Mouse (Mus musculus): Measurements from ENCODE around the gene Srrm3.

Gene Srrm3

GRCm38 (mm10) chr5:135843418-135843817 is 36.7 kb downstream of the Srrm3 start:
- POLR2A ChIA-PET = interaction anchor here in 3 of 4 experiments (0.5 to 1.3 kb wide), 13 partner anchors 9 to 1502 kb away, joined by 3 to 5 read pairs (median 3); partner anchors contain the start of genes Mdh2 (in 1 of the 3) and Styxl1 (in 1 of the 3)
- CTCF ChIA-PET = interaction anchor here (0.5 to 1.7 kb wide), 26 partner anchors 8 to 227 kb away, joined by 3 to 24 read pairs (median 4); no protein-coding TSS in a partner anchor

- ChIA-PET POLR2A (interaction anchor here in 2 of 4 experiments (0.6 to 1.1 kb wide), 3 partner anchors 9 to 55 kb away, joined by 3 to 6 read pairs (median 3); no protein-coding TSS in a partner anchor), CTCF (interaction anchor here in 3 of 4 experiments (0.6 to 3.2 kb wide), 6 partner anchors 9 to 1811 kb away, joined by 3 to 25 read pairs (median 4); no protein-coding TSS in a partner anchor)
Observed at GRCm38 (mm10) chr5:135845676-135846320, 39.1 kb downstream of the Srrm3 start.

GRCm38 (mm10) chr5:135847460-135847859 is 40.8 kb downstream of the Srrm3 start:
- POLR2A ChIA-PET = interaction anchor here in 1 of 4 experiments (0.6 to 0.8 kb wide), 3 partner anchors 13 to 46 kb away, joined by 3 to 4 read pairs (median 3); no protein-coding TSS in a partner anchor
- CTCF ChIA-PET = interaction anchor here (0.6 to 3.2 kb wide), 17 partner anchors 12 to 299 kb away, joined by 3 to 25 read pairs (median 5); no protein-coding TSS in a partner anchor

GRCm38 (mm10) chr5:135847881-135848280 is 41.2 kb downstream of the Srrm3 start:
- ChIA-PET POLR2A (interaction anchor here in 2 of 4 experiments (0.6 to 0.8 kb wide), 3 partner anchors 13 to 758 kb away, joined by 3 to 4 read pairs (median 3); partner anchors contain the start of gene Mlxipl (in 1 of the 2)), CTCF (interaction anchor here (0.6 to 3.2 kb wide), 16 partner anchors 13 to 300 kb away, joined by 3 to 25 read pairs (median 5); no protein-coding TSS in a partner anchor)

GRCm38 (mm10) chr5:135851024-135851423 is 44.3 kb downstream of the Srrm3 start:
- ChIA-PET POLR2A (interaction anchor here in 3 of 4 experiments (0.6 to 2.9 kb wide), 15 partner anchors 16 to 821 kb away, joined by 3 to 17 read pairs (median 3); partner anchors contain the start of genes Mdh2 (in 1 of the 3) and Styxl1 (in 1 of the 3)), CTCF (interaction anchor here (0.6 to 2.9 kb wide), 30 partner anchors 13 to 1112 kb away, joined by 3 to 11 read pairs (median 4); partner anchors contain the start of genes Srrm3 (in 1 of the 4) and Tmem120a (in 1 of the 4))

- POLR2A ChIA-PET = interaction anchor here in 3 of 4 experiments (0.6 to 2.9 kb wide), 16 partner anchors 8 to 375 kb away, joined by 3 to 17 read pairs (median 3); partner anchors contain the start of genes Mdh2 (in 3 of the 3) and Styxl1 (in 3 of the 3)
- CTCF ChIA-PET = interaction anchor here (0.6 to 2.9 kb wide), 32 partner anchors 8 to 1111 kb away, joined by 3 to 11 read pairs (median 4); partner anchors contain the start of genes Srrm3 (in 2 of the 4) and Tmem120a (in 1 of the 4)
Observed at GRCm38 (mm10) chr5:135851481-135851880, 44.8 kb downstream of the Srrm3 start.

GRCm38 (mm10) chr5:135852421-135852820 is 45.7 kb downstream of the Srrm3 start:
- ChIA-PET CTCF (interaction anchor here (0.6 to 2.9 kb wide), 27 partner anchors 9 to 245 kb away, joined by 3 to 11 read pairs (median 4); partner anchors contain the start of genes Mdh2 (in 1 of the 4), Srrm3 (in 1 of the 4) and Styxl1 (in 1 of the 4)), POLR2A (interaction anchor here in 3 of 4 experiments (0.6 to 2.9 kb wide), 16 partner anchors 9 to 74 kb away, joined by 3 to 17 read pairs (median 3); partner anchors contain the start of genes Mdh2 (in 3 of the 3), Styxl1 (in 3 of the 3) and Hspb1 (in 1 of the 3))

- POLR2A ChIA-PET = interaction anchor here in 3 of 4 experiments (0.6 to 1.4 kb wide), 6 partner anchors 18 to 278 kb away, joined by 3 to 5 read pairs (median 3); no protein-coding TSS in a partner anchor
- CTCF ChIA-PET = interaction anchor here (0.5 to 3.7 kb wide), 17 partner anchors 10 to 238 kb away, joined by 3 to 86 read pairs (median 7); partner anchors contain the start of genes Hspb1 (in 1 of the 4), Mdh2 (in 1 of the 4) and Styxl1 (in 1 of the 4)
Observed at GRCm38 (mm10) chr5:135853731-135854130, 47.0 kb downstream of the Srrm3 start.

- ChIA-PET CTCF (interaction anchor here (0.5 to 3.7 kb wide), 139 partner anchors 9 to 1701 kb away, joined by 3 to 86 read pairs (median 4); partner anchors contain the start of genes Mdh2 (in 2 of the 4), Styxl1 (in 2 of the 4), Hspb1 (in 1 of the 4) and Ift22 (in 1 of the 4)), POLR2A (interaction anchor here in 3 of 4 experiments (0.6 to 1.7 kb wide), 13 partner anchors 10 to 1224 kb away, joined by 3 to 13 read pairs (median 4); partner anchors contain the start of genes Mdh2 (in 2 of the 3) and Styxl1 (in 2 of the 3))
Observed at GRCm38 (mm10) chr5:135855156-135855555, 48.5 kb downstream of the Srrm3 start.

- POLR2A ChIA-PET = no interaction called here
Observed at GRCm38 (mm10) chr5:135866662-135867061, 60.0 kb downstream of the Srrm3 start.

GRCm38 (mm10) chr5:135867637-135868593 is 61.2 kb downstream of the Srrm3 start:
- ChIA-PET POLR2A (interaction anchor here in 3 of 4 experiments (0.7 to 1.1 kb wide), 4 partner anchors 17 to 89 kb away, joined by 3 to 6 read pairs (median 4); partner anchors contain the start of genes Hspb1 (in 1 of the 3), Mdh2 (in 1 of the 3) and Styxl1 (in 1 of the 3)), CTCF (interaction anchor here in 2 of 4 experiments (1.2 to 1.7 kb wide), 3 partner anchors 10 to 34 kb away, joined by 3 to 7 read pairs (median 6); no protein-coding TSS in a partner anchor)

More at GRCm38 (mm10) chr5:135866662-135867061, 60.0 kb downstream of the Srrm3 start:
- CTCF ChIA-PET = no interaction called here

- POLR2A ChIA-PET = interaction anchor here in 3 of 4 experiments (0.6 to 1.8 kb wide), 9 partner anchors 18 to 281 kb away, joined by 3 to 19 read pairs (median 4); partner anchors contain the start of genes Hspb1 (in 3 of the 3), Mdh2 (in 1 of the 3) and Styxl1 (in 1 of the 3)
- CTCF ChIA-PET = interaction anchor here in 3 of 4 experiments (0.6 to 1.7 kb wide), 8 partner anchors 9 to 72 kb away, joined by 3 to 7 read pairs (median 4); no protein-coding TSS in a partner anchor
Observed at GRCm38 (mm10) chr5:135868653-135869052, 62.0 kb downstream of the Srrm3 start.

- ChIA-PET CTCF (interaction anchor here (0.7 to 1.7 kb wide), 13 partner anchors 8 to 272 kb away, joined by 3 to 7 read pairs (median 5); no protein-coding TSS in a partner anchor), POLR2A (interaction anchor here (0.6 to 1.8 kb wide), 10 partner anchors 9 to 133 kb away, joined by 3 to 19 read pairs (median 4); partner anchors contain the start of gene Hspb1 (in 3 of the 4))
Observed at GRCm38 (mm10) chr5:135869661-135870423, 63.2 kb downstream of the Srrm3 start.

- POLR2A ChIA-PET = interaction anchor here in 1 of 4 experiments (1.0 to 1.4 kb wide), 2 partner anchors 10 to 33 kb away, joined by 3 to 4 read pairs; no protein-coding TSS in a partner anchor
- CTCF ChIA-PET = interaction anchor here (0.7 to 1.4 kb wide), 5 partner anchors 15 to 71 kb away, joined by 3 to 7 read pairs (median 5); no protein-coding TSS in a partner anchor
Observed at GRCm38 (mm10) chr5:135870505-135870904, 63.8 kb downstream of the Srrm3 start.

- CTCF ChIA-PET = interaction anchor here in 3 of 4 experiments (0.5 to 3.1 kb wide), 23 partner anchors 15 to 1031 kb away, joined by 3 to 14 read pairs (median 4); partner anchors contain the start of gene Hspb1 (in 1 of the 3)
- POLR2A ChIA-PET = interaction anchor here in 3 of 4 experiments (0.5 to 2.2 kb wide), 15 partner anchors 8 to 263 kb away, joined by 3 to 9 read pairs (median 4); partner anchors contain the start of genes Hspb1 (in 2 of the 3), Mdh2 (in 2 of the 3), Styxl1 (in 2 of the 3) and Alkbh4 (in 1 of the 3)
Observed at GRCm38 (mm10) chr5:135872996-135873395, 66.3 kb downstream of the Srrm3 start.
